Mouse (Mus musculus) brown adipose tissue, adult 24 weeks (tissue): ENCODE data around the gene Guca2b. TPM values are rescaled to one million over a fixed set of nuclear protein-coding genes. Genes with fewer than 3 reads are reported as not detected.

Source experiments
- H3K27ac ChIP-seq: fragments of 200-500 bp; replicated peaks from 2 replicates; pipeline ENCODE4 v1.5.1; 2012; ENCODE audit warnings: low read depth, mild to moderate bottlenecking, low read length
- H3K4me1 ChIP-seq: fragments of 200-500 bp; 2 replicates; pipeline ENCODE4 v1.6.1; 2012; ENCODE audit warnings: low read length, mixed read lengths; ENCODE audit not compliant: control insufficient read depth, insufficient read depth, insufficient read length
- H3K4me3 ChIP-seq: fragments of 200-500 bp; 2 replicates; pipeline ENCODE4 v1.5.1; 2012; ENCODE audit warnings: low read depth, mild to moderate bottlenecking, low read length, moderate library complexity; ENCODE audit not compliant: insufficient read depth
- polyA plus RNA-seq: library from polyadenylated mRNA; stranded (reverse); fragments of >200 nt; gene quantifications from 2 replicates; pipeline ENCODE4 v1.2.4, GENCODE M21; 2012; ENCODE audit not compliant: missing spikeins, insufficient read depth, insufficient read length

Gene Guca2b
- polyA plus RNA-seq, 1 experiment: not detected

DNA sequence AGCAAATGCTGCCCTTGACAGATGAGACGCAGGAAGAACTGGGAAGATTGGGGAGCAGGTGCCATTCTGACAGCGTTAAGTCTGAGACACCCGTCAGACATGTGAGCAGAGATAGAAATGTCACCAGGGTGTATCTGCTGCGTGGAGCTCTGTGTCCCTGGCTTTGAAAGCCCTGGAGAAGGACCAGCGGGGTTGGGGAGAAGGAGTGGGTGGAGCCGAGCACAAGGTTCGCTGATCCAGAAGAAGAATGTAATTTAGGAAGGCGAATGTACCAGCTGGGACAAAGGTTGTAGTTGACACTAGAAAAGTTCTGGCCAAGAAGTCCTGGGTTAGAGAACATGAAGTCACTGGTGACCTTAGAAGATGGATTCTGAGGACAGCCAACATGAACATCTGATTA, 7.4 kb upstream of the Guca2b start:
- Histone ChIP-seq H3K4me1 (no peaks in the 10 kb centered on the region), H3K27ac (no peak overlapping the region)

DNA sequence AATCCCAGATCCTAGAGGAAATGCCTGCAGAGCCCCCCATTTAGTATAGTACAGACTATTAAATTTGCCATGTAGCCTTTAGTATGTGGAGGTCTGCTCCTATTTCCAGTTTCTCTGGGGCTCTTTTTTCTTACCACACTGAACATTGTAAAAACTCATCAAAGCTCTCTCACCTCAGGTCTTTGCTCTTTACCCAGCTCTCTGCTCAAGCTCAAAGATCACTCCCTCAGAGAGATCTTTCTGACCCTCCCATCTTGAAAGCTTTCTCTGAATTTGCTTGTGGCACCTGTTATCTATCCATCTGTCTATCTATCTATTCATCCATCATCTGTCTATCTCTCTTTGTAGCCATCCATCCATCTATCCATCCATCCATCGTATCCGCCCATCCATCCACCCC, 6.4 kb upstream of the Guca2b start:
- Histone ChIP-seq H3K4me1 (no peaks in the 10 kb centered on the region), H3K4me3 (no peak overlapping the region), H3K27ac (no peak overlapping the region)

More for the DNA sequence above, 7.4 kb upstream of the Guca2b start:
- no peak overlapping the region for H3K4me3 ChIP-seq

DNA sequence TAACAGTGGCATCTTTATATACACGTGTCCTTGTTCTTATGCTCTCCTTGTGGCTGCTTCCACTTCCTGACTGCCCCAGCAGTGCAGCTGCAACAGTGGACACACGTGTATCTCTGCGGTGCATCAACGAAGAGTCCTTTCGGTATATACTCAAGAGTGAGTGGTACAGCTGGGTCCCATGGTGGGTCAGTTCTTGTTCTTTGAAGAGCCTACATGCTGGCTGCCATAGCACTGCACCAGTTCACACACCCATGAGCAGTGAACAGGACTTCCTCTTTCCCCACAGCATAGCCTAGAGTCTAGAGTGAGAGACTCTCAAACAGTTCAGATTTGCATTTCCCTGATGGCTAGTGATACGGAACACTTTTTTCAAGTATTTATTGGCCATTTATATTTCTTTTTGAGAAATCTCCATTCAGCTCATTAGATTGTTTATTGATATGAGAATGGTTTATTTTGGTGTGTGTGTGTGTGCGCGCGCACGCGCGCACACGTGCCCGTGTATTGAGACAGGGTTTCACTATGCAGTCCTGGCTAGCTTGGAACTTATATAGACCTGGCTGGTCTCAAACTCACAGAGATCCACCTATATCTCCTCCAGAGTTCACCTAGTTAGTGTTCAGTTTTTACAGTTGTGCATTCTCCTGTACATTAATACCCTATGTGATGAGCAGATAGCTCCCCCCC, 4.8 kb upstream of the Guca2b start:
- no peak overlapping the region for H3K27ac ChIP-seq
- H3K4me1 ChIP-seq: no peaks in the 10 kb centered on the region
- H3K4me3 ChIP-seq: no peak overlapping the region

- no peaks in the 10 kb centered on the region for H3K4me1 ChIP-seq
- H3K27ac ChIP-seq: no peak overlapping the region
- no peak overlapping the region for H3K4me3 ChIP-seq
Observed at GRCm38 (mm10) chr4:119662976-119663375, 4.2 kb upstream of the Guca2b start.

GRCm38 (mm10) chr4:119662151-119662550, 3.4 kb upstream of the Guca2b start:
- H3K4me3 ChIP-seq: no peak overlapping the region
- no peak overlapping the region for H3K27ac ChIP-seq
- H3K4me1 ChIP-seq: no peaks in the 10 kb centered on the region

GRCm38 (mm10) chr4:119660007-119660406, 1.3 kb upstream of the Guca2b start:
- Histone ChIP-seq H3K27ac (no peak overlapping the region), H3K4me1 (no peaks in the 10 kb centered on the region), H3K4me3 (no peak overlapping the region)

DNA sequence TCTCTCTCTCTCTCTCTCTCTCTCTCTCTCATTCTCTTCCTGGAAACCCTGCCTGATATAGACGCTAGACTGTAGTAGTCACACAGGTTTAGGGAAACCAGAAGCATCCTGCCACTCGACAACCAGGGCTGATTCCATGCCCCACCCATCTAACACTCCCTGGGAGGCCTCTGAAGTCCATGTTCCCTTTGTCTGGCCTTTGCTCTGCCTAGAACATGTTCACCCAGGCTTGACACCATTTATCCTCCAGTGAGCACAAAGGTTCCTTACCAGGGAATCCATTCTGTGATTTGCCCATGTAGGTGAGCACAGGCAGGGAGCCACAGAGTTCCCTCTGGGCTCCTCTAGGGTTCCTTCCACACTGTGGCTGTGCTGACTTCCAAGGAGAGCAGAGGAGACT, 508 bp downstream of the Guca2b start:
- H3K4me3 ChIP-seq: no peak overlapping the region
- H3K4me1 ChIP-seq: no peaks in the 10 kb centered on the region
- no peak overlapping the region for H3K27ac ChIP-seq

- H3K27ac ChIP-seq: no peak overlapping the region
- no peak overlapping the region for H3K4me3 ChIP-seq
- no peaks in the 10 kb centered on the region for H3K4me1 ChIP-seq
Observed at GRCm38 (mm10) chr4:119657011-119657410, 1.7 kb downstream of the Guca2b start.

- Histone ChIP-seq H3K4me3 (no peak overlapping the region), H3K27ac (no peak overlapping the region), H3K4me1 (no peaks in the 10 kb centered on the region)
Observed at GRCm38 (mm10) chr4:119642666-119643065, 16.1 kb downstream of the Guca2b start.

DNA sequence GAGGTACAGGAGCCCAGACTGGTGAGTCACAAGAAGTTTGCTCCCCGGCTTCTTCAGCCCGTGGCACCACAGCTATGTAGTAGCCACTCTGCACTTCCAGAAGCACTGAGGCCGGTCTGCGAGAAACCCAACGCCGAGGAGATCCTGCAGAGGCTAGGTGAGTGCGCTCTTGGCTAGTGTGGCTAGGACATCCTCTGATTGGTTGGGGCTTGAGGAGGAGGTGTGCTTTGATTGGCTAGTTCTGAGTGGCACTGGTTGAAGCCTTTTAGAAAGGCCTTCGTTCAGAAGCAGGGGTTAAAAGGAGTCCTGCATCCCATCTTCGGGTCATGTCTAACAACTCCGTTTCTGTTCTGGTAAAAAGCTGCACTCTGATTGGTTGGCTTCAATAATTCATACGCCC, 20.1 kb downstream of the Guca2b start:
- Histone ChIP-seq H3K27ac (no peak overlapping the region), H3K4me3 (no peak overlapping the region), H3K4me1 (peaks cover 2% of the 10 kb centered on the region; the same call in 1 of the 2 replicates)

DNA sequence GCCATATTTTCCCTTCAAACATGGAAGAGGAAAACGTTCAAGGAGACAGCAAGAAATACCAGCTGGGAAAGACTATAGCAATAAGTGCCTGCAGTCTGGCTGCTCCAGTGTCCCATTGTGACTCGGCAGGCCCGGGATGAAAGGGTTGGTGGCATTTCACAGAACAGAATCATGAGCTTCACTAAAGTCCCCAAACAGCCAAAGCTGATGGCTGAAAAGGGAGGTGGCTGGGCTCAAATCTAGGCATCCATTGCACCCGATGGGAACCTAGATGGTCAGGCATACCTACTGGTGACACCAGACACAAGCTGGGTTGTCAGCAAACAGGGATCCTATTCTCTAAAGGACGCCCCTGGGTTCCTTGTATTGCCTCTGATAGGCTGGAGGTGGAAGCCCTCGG, 20.8 kb downstream of the Guca2b start:
- H3K4me3 ChIP-seq: no peak overlapping the region
- no peak overlapping the region for H3K27ac ChIP-seq
- H3K4me1 ChIP-seq: peaks cover 2% of the 10 kb centered on the region; the same call in 1 of the 2 replicates

DNA sequence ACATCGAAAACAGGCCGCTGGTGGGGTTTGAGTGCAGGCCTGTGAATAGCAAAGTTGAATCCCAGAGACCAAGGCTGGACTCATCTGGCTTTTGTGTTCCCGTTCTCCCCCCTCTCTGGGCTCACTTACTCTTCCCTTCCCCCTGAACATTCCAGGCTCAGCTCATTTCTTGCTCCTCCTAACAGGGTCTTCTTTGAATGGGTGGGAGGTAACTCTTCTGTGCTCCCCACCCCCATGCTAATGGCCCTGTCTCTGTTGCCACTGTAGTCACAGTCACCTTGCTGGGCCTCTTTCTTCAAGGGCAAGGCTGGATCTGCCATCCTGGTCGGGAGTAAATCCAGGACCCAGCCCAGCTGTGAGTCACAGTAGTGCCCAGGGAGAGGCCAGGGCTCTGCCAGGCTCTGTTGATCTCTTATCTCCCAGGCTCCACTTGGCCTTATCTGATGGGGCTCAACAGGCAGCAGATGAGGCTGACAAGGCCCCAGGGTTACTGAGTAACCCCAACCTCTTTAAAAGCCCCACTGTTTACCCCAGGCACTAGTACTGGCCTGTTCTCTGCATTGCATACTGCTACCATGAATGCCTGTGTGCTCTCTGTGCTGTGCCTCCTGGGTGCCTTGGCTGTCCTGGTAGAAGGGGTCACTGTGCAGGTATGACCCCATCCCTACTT, 21.4 kb downstream of the Guca2b start, which contains the start of gene Guca2a:
Gene Guca2a, plus strand, starts transcription at position 529 of the 670 bp plus-strand sequence.
- Histone ChIP-seq H3K4me3 (no peak within 1 kb of the TSS), H3K4me1 (peaks cover 2% of the 10 kb centered on the region; the same call in 1 of the 2 replicates), H3K27ac (no peak within 1 kb of the TSS)

DNA sequence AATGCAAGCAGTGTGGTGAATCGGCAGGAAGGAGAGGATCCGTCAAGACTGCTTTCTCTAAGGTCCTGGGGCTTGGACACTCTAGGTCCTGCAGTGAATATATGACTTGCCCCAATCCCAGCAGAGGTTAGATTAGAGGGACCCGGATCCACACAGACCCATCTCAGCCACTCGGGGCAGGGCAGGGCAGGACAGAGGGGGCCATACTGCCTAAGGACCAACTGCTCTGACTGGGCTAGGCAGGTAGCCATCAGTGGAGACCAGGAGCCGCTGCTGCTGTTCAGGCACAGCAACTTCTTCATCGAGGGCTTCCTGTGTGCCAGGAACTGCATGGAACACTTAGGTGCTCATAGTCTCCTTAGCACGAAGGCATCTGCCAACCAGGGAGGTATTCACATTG, 22.0 kb downstream of the Guca2b start:
- Histone ChIP-seq H3K4me1 (peaks cover 2% of the 10 kb centered on the region; the same call in 1 of the 2 replicates), H3K27ac (no peak overlapping the region), H3K4me3 (no peak overlapping the region)

DNA sequence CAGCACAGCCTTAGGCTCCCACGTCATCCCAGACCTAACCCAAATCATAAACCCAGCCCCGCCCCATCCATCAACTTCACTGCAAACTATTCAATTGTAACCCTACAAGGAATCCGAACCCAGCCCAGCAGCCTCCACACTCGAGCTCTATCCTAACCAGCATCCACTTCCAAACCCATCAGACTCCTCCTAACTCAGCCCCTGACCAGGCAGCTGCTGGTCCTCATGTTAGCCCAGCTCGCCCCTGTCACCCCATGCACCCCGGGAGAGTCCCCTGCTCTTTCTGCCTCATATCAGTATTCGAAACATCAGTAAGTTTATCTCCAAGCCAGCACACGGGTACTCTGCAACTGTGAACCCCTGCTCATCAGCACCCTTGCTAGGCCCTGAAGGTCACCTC, 23.1 kb downstream of the Guca2b start:
- Histone ChIP-seq H3K27ac (peak overlapping the region; percentile 60), H3K4me1 (peaks cover 2% of the 10 kb centered on the region; the same call in 1 of the 2 replicates)

DNA sequence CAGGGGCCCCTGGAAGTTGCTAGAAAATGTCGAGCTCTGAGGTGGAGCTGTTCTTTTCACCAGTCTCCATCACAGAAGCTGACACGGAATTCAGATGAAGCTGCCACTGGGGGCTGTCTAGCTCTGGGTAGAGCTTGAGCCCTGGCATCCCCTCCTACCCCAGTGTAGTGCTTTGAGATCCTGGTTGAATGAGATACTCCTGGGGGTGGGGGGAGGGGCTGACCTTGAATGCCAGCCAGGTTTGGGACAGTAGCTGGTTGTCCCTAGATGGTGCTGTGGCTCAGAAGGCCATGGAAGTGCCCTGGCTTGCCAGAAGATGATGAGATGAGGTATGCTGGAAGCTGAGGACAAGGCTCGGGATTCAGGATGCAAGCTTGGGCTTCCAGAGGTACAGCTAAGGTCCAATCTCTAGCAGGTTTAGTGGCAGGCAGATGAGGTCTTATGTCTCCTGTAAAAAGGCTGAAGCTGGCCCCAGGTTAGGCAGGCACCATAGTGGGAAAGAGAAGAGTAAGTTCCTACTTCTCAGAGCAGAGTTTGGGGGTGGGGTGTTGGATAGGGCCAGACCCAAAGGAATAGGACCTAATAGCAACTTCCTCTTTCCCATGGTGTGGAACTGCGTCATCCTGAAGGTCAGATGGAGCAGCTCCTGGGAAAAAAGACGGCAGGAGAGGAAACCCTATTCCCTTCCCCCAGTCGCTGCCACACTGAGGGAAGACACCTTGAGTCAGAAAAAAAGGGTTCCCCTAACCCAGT, 23.7 kb downstream of the Guca2b start:
- no peak overlapping the region for H3K4me3 ChIP-seq
- H3K27ac ChIP-seq: peak overlapping the region; percentile 22
- peaks cover 2% of the 10 kb centered on the region; the same call in 1 of the 2 replicates for H3K4me1 ChIP-seq

More for the DNA sequence above, 23.1 kb downstream of the Guca2b start:
- H3K4me3 ChIP-seq: no peak overlapping the region
